Mouse (Mus musculus) neural tube, embryonic 11.5 days (tissue): Measurements from ENCODE around the gene Agbl2. TPM values are rescaled to one million over a fixed set of nuclear protein-coding genes. Genes with fewer than 3 reads are reported as not detected.

Experiments used
- polyA plus RNA-seq: library from polyadenylated mRNA; unstranded; fragments of >200 nt; fragmentation: Nextera tagmentation; extraction: Ambion mirVana; gene quantifications from 2 replicates; pipeline ENCODE4 v1.2.1, GENCODE M21; 2014

The Agbl2 gene
- polyA plus RNA-seq, 1 experiment from 2014 or later, result 0.37 TPM

Other genes starting within 250 kb of the Agbl2 start
- gene Ptprj, start 202.1 kb upstream of the Agbl2 start, polyA plus RNA-seq, result 3.2 and 3.7 TPM in 2 replicates
- gene Nup160, start 105.5 kb upstream of the Agbl2 start, polyA plus RNA-seq, result 61.0 and 64.0 TPM in 2 replicates
- gene Fnbp4, start 37.4 kb upstream of the Agbl2 start, polyA plus RNA-seq, result 104 and 105 TPM in 2 replicates
- gene Mtch2, start 64.4 kb downstream of the Agbl2 start, polyA plus RNA-seq, result 288 and 291 TPM in 2 replicates
- gene C1qtnf4, start 103.1 kb downstream of the Agbl2 start, polyA plus RNA-seq, result 20.6 and 22.5 TPM in 2 replicates
- 48.2 and 49.5 TPM in 2 replicates for gene Kbtbd4, start 122.0 kb downstream of the Agbl2 start, polyA plus RNA-seq
- gene Ndufs3, start 122.1 kb downstream of the Agbl2 start, polyA plus RNA-seq, result 187 and 191 TPM in 2 replicates
- 98.7 and 109 TPM in 2 replicates for gene Celf1, start 157.7 kb downstream of the Agbl2 start, polyA plus RNA-seq